Mouse (Mus musculus) C2C12 (cell line): ENCODE results near the gene Gtf2e1. TPM values are rescaled to one million over a fixed set of nuclear protein-coding genes. Genes with fewer than 3 reads are reported as not detected.

ENCODE experiments used
- H3K27me3 ChIP-seq: one replicate; pipeline ENCODE4 v1.6.1; 2011; ENCODE audit not compliant: control insufficient read depth, insufficient read depth, insufficient read length
- H3K36me3 ChIP-seq: one replicate; pipeline ENCODE4 v1.6.1; 2011; ENCODE audit not compliant: control insufficient read depth, insufficient read depth
- H3K4me3 ChIP-seq: one replicate; pipeline ENCODE4 v1.5.1; 2011; ENCODE audit warnings: mild to moderate bottlenecking, control low read depth; ENCODE audit not compliant: poor library complexity, insufficient read depth, severe bottlenecking
- H3K79me2 ChIP-seq: one replicate; pipeline ENCODE4 v1.6.1; 2011; ENCODE audit not compliant: control insufficient read depth, insufficient read depth
- H3K79me3 ChIP-seq: one replicate; pipeline ENCODE4 v1.6.1; 2011; ENCODE audit warnings: low read depth, control low read depth
- H3ac ChIP-seq: one replicate; pipeline ENCODE3; 2011; ENCODE audit warnings: low read depth; ENCODE audit not compliant: control insufficient read depth, insufficient read length
- CEBPB ChIP-seq: IDR thresholded peaks from one replicate; pipeline ENCODE4 v1.6.1; 2011; ENCODE audit warnings: low read depth, mild to moderate bottlenecking, control low read depth, moderate library complexity
- CTCF ChIP-seq: IDR thresholded peaks from one replicate; pipeline ENCODE4 v1.5.1; 2011; ENCODE audit not compliant: control insufficient read depth, insufficient read depth, insufficient read length
- FOSL1 ChIP-seq: IDR thresholded peaks from one replicate; pipeline ENCODE4 v1.8.0; 2011; ENCODE audit warnings: mild to moderate bottlenecking, low read length; ENCODE audit not compliant: poor library complexity, insufficient read depth, severe bottlenecking
- MAX ChIP-seq: IDR thresholded peaks from one replicate; pipeline ENCODE4 v1.6.1; 2011; ENCODE audit warnings: mild to moderate bottlenecking, control low read depth
- MYOD1 ChIP-seq: IDR thresholded peaks from one replicate; pipeline ENCODE4 v1.6.1; 2011; ENCODE audit warnings: low read depth; ENCODE audit not compliant: control insufficient read depth, insufficient read length
- MYOG ChIP-seq: IDR thresholded peaks from one replicate; pipeline ENCODE4 v1.6.1; 2011; ENCODE audit not compliant: control insufficient read depth, insufficient read length; ENCODE audit errors: extremely low read depth
- USF1 ChIP-seq: IDR thresholded peaks from one replicate; pipeline ENCODE4 v1.6.1; 2011; ENCODE audit warnings: low read depth, mild to moderate bottlenecking, control low read depth, moderate library complexity
- polyA plus RNA-seq: library from polyadenylated mRNA; unstranded; fragments of >200 nt; fragmentation: generic; extraction: Trizol; gene quantifications from one replicate; pipeline ENCODE4 v1.2.1, GENCODE M21; 2012; ENCODE audit warnings: missing spikeins

The Gtf2e1 gene
- polyA plus RNA-seq, 1 experiment: 10.2 TPM

DNA sequence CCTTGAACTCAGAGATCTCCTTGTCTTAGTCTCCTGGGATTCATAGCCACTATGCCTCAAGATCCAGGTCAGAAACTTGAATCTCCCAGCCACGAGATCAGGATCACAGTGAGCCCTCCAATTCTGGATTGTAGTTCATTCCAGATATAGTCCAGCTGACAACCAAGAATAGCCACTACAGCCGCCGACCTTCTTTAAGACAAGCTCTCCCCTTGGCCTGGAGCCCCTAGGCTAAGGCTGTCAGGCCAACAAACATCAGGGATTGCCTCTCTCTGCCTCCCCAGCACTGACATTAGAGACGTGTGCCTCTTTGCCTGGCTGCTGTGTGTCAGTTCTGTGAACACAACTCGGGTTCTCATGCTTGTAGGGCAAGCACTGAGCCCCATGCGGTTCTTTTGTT is 1.2 kb upstream of the Gtf2e1 start:
- Histone ChIP-seq H3ac (no peak overlapping the region), H3K27me3 (no peaks in the 10 kb centered on the region), H3K79me2 (peaks cover 31% of the 10 kb centered on the region), H3K36me3 (peaks cover 7% of the 10 kb centered on the region), H3K79me3 (peaks cover 14% of the 10 kb centered on the region), H3K4me3 (no peak overlapping the region)
- TF ChIP-seq USF1: no peak
- no peak for TF ChIP-seq FOSL1
- TF ChIP-seq MAX: no peak
- no peak for TF ChIP-seq MYOD1
- TF ChIP-seq CEBPB: no peak
- TF ChIP-seq CTCF: no peak
- TF ChIP-seq MYOG: no peak

DNA sequence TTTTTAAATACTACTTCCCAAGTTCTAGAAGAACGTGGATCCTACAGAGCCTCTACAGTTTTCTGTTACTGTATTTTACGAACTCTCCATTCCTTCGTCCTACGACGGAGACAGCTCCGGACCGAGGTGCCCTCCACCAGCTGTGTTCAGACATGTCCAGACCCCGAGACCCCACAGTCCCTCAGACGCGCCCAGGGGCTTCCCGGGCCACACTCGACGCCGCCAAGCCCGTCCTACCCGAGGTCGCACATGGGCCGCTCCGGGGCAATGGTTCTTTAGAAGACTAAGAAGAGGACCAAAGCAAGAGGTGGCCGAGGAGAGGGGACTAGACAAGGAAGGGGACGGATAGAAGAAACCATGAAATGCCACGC is 364 bp downstream of the Gtf2e1 start:
- Histone ChIP-seq H3K79me3 (peaks cover 19% of the 10 kb centered on the region), H3K4me3 (peak overlapping the region; percentile 64)

DNA sequence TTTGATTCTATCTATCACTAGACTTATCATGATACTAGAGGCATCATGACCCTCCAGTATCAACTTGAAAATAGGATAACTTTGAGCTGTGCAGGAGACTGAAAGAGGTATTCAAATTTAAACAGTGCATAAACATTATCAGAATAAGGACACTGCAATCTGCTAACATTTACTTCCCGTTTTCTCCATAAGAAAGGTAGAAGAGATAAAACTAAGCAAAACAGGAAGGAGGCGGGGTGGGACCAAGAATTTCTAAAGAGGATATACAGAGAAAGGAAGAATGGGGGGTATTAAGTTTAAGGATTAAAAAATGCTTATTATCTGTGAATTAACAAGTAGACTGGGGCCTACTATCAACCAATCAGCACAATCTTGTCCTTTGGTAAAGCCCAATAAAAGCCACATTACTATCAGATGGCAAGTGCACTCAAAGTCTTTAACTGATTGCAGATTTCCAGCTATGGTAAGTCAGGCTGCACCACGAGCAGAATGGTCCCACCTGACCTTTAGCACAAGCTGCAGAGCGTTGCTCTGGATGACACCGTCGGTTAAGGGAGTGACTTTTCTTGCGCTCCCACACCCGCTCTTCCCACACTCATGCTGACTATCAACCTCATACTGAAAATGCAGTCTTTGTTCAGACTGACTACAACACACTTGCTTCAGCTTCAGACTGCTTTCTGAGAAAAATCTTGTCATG is 6.1 kb downstream of the Gtf2e1 start:
- Histone ChIP-seq H3K79me3 (peaks cover 25% of the 10 kb centered on the region), H3K79me2 (peaks cover 67% of the 10 kb centered on the region), H3K4me3 (no peak overlapping the region), H3ac (no peak overlapping the region), H3K27me3 (no peaks in the 10 kb centered on the region), H3K36me3 (peaks cover 37% of the 10 kb centered on the region)
- TF ChIP-seq MYOD1 (no peak), MYOG (no peak), USF1 (no peak), CTCF (no peak), FOSL1 (no peak), MAX (no peak), CEBPB (no peak)

More for the DNA sequence above, 364 bp downstream of the Gtf2e1 start:
- Histone ChIP-seq H3K36me3 (peaks cover 19% of the 10 kb centered on the region), H3K27me3 (no peaks in the 10 kb centered on the region), H3ac (peak overlapping the region; percentile 87), H3K79me2 (peaks cover 40% of the 10 kb centered on the region)
- no peak for TF ChIP-seq CEBPB
- no peak for TF ChIP-seq USF1
- no peak for TF ChIP-seq MYOD1
- no peak for TF ChIP-seq FOSL1
- TF ChIP-seq MYOG: no peak

DNA sequence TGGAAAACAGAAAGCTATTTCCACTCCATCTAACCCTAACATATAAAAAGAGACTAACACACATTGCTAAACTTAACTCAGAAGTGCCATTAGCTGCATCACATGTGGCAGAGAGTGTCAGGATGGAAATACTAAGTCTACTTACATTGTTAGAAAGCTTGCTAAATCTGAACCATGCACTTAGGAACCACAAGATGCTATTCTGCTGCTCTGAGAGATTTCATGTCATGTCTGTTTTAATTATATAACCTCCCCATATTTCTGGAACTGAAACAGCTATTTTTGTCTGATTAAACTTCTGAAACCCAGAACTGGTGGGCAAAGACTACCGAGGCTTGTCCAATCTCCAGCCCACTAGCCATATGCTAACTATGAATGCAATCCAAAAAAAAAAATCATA is 7.5 kb downstream of the Gtf2e1 start:
- H3K79me2 ChIP-seq: peaks cover 69% of the 10 kb centered on the region
- peaks cover 20% of the 10 kb centered on the region for H3K79me3 ChIP-seq
- H3K4me3 ChIP-seq: no peak overlapping the region
- TF ChIP-seq MAX (no peak), MYOD1 (no peak), MYOG (no peak), CTCF (no peak), USF1 (no peak), CEBPB (no peak), FOSL1 (no peak)
- H3K27me3 ChIP-seq: no peaks in the 10 kb centered on the region
- H3K36me3 ChIP-seq: peaks cover 40% of the 10 kb centered on the region
- H3ac ChIP-seq: no peak overlapping the region

DNA sequence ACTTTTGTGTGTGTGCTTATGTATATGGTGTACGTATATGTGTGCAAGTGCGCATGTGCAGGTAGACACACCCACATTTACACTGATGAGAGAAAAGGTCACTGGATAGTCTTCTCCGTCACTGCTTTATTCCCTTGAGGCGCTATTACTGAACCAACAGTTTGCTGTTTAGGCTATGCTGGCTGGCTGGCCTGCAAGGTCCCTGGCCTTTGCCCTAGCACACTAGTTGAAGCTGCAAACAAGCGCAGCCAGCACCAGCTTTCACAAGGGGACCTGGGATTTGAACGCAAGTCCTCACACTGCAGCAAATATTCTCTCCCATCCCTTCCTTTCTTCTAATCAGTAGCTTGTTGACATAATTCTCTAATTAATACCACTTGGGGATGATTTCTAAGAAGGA is 9.4 kb downstream of the Gtf2e1 start:
- TF ChIP-seq USF1 (no peak), MAX (no peak), MYOG (no peak), MYOD1 (no peak), CEBPB (no peak)
- peaks cover 83% of the 10 kb centered on the region for H3K79me2 ChIP-seq
- no peaks in the 10 kb centered on the region for H3K27me3 ChIP-seq
- peaks cover 30% of the 10 kb centered on the region for H3K36me3 ChIP-seq
- H3ac ChIP-seq: no peak overlapping the region
- H3K4me3 ChIP-seq: no peak overlapping the region
- H3K79me3 ChIP-seq: peaks cover 24% of the 10 kb centered on the region

DNA sequence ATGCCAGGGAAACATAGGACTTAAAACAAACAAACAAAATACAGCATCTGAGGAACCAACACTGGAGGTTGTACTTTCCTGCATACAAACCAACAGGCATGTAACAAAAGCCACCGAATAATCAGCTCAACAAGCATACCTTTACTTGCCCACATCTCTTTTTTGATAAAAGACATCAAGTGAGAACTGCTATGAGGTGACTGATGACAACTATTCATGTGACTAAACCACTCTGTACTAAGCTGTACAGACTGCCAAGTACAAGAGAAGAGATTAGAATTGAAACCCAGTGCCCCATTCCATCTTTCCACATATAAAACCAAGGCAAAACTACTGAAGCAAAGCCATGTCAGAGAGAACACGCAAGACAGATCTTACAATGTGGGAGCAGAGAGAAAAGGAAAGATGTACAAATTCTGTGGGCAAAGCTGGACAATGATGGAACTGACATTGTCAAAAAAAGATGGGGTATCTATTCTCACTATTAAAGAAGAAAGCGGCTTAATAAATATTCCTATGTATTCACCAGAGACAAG is 12.8 kb downstream of the Gtf2e1 start:
- H3K79me2 ChIP-seq: peaks cover 53% of the 10 kb centered on the region
- no peak overlapping the region for H3K4me3 ChIP-seq
- H3K36me3 ChIP-seq: peaks cover 20% of the 10 kb centered on the region
- no peak overlapping the region for H3ac ChIP-seq
- H3K27me3 ChIP-seq: no peaks in the 10 kb centered on the region
- TF ChIP-seq MAX (no peak), CEBPB (no peak), MYOG (no peak), FOSL1 (no peak), USF1 (no peak), CTCF (no peak), MYOD1 (no peak)
- peaks cover 17% of the 10 kb centered on the region for H3K79me3 ChIP-seq
